Mouse (Mus musculus) testis, adult 2 months (tissue): Measurements from ENCODE around the gene Vsig10. TPM values are rescaled to one million over a fixed set of nuclear protein-coding genes. Genes with fewer than 3 reads are reported as not detected.
"Not testable (repeated sequence)": the region's sequence is repeated elsewhere in the genome, so short reads cannot be mapped to it uniquely, and the experiment has no call there.

ENCODE experiments used
- H3K27ac ChIP-seq: fragments of 200-500 bp; 2 replicates; pipeline ENCODE4 v1.5.1; 2012; ENCODE audit warnings: low read depth, low read length; ENCODE audit not compliant: control insufficient read depth, insufficient read depth
- H3K27me3 ChIP-seq: fragments of 200-500 bp; 2 replicates; pipeline ENCODE4 v1.6.1; 2012; ENCODE audit warnings: mild to moderate bottlenecking, low read length, moderate library complexity; ENCODE audit not compliant: control insufficient read depth, insufficient read depth
- H3K36me3 ChIP-seq: fragments of 200-500 bp; 2 replicates; pipeline ENCODE4 v1.6.1; 2012; ENCODE audit warnings: mild to moderate bottlenecking, low read length; ENCODE audit not compliant: control insufficient read depth, insufficient read depth
- H3K4me1 ChIP-seq: fragments of 200-500 bp; 2 replicates; pipeline ENCODE4 v1.6.1; 2012; ENCODE audit warnings: low read length; ENCODE audit not compliant: control insufficient read depth, insufficient read depth
- H3K4me3 ChIP-seq: fragments of 200-500 bp; 2 replicates; pipeline ENCODE4 v1.5.1; 2012; ENCODE audit warnings: low read depth, mild to moderate bottlenecking, low read length, moderate library complexity, mixed read lengths; ENCODE audit not compliant: control insufficient read depth
- CTCF ChIP-seq: fragments of 200-500 bp; IDR thresholded peaks from 2 replicates; pipeline ENCODE4 v1.5.1; 2012; ENCODE audit warnings: low read depth, mild to moderate bottlenecking, inconsistent platforms, low read length, moderate library complexity; ENCODE audit not compliant: control insufficient read depth, insufficient read depth, insufficient replicate concordance
- POLR2A ChIP-seq: fragments of 200-500 bp; IDR thresholded peaks from 2 replicates; pipeline ENCODE4 v1.6.1; 2012; ENCODE audit warnings: low read depth, mild to moderate bottlenecking, inconsistent platforms, low read length, moderate library complexity; ENCODE audit not compliant: control insufficient read depth
- polyA plus RNA-seq: library from polyadenylated mRNA; depleted of rRNA; stranded (reverse); fragments of >200 nt; gene quantifications from 2 replicates; pipeline ENCODE4 v1.2.3, GENCODE M21; 2012

Vsig10 gene
- polyA plus RNA-seq, 1 experiment: 16.6 TPM

DNA sequence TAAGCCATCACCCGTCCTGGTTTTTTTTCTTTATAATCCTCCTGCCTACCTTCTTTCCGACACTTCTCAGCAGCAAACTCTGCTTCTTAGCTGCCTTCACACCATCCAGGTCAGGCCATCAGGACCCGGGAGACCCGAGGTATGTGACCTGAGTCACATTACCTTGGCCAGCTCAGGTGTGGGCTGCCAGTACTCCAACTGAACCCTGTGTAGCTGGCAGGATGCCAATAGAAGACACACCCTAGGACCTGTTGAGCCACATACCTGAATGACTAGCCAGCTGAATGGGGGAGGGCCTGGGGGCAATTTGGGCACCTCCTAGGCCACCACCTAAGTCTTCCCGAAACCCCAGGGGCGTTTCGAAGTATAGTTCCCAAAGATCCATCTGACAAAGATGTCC, 11.6 kb downstream of the Vsig10 start:
- Histone ChIP-seq H3K36me3 (no peaks in the 10 kb centered on the region), H3K27ac (no peak overlapping the region), H3K4me1 (0 out of 2 replicates have a peak, but pooled peaks cover 2% of the 10 kb centered on the region), H3K27me3 (no peaks in the 10 kb centered on the region), H3K4me3 (no peak overlapping the region)
- TF ChIP-seq CTCF (no peak), POLR2A (no peak)

DNA sequence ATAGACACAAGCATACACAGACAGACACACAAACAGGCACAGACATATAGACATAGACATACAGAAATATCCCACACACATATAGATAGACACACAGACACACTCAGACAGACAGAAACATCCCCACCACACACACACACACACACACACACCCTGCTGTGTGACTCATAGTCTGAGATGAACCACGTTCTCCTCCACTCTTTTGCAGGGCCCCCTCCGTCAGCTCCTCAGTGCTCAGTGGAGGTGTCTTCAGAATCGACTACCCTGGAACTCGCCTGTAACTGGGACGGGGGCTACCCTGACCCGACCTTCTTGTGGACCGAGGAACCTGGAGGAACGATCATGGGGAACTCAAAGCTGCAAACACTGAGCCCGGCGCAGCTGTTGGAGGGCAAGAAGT, 19.1 kb downstream of the Vsig10 start:
- TF ChIP-seq CTCF (no peak), POLR2A (no peak)
- no peak overlapping the region for H3K27ac ChIP-seq
- no peak overlapping the region for H3K4me3 ChIP-seq
- no peaks in the 10 kb centered on the region for H3K36me3 ChIP-seq
- 0 out of 2 replicates have a peak, but pooled peaks cover 2% of the 10 kb centered on the region for H3K4me1 ChIP-seq
- no peaks in the 10 kb centered on the region for H3K27me3 ChIP-seq

DNA sequence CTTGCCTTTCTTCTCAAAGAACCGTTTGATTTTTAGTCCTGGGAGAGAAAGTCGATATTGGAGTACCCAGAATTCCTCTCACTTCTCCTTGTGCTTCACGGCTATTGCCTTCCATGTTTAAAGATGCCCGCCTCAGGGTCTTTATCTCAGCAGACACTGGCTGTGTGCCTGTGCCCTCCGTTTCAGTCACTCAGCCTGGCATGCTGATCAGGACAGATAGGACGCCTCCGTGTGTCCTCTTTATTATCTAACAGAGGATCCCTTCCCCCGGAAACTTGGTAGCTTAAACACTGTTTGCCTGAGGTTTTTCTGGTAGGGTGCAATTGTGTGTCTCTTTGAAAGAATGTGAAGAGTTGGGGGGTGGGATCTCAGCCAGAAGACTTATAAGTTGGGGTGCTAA, 19.6 kb downstream of the Vsig10 start:
- H3K27me3 ChIP-seq: no peaks in the 10 kb centered on the region
- 0 out of 2 replicates have a peak, but pooled peaks cover 2% of the 10 kb centered on the region for H3K4me1 ChIP-seq
- TF ChIP-seq POLR2A (no peak), CTCF (no peak)
- no peak overlapping the region for H3K27ac ChIP-seq
- no peaks in the 10 kb centered on the region for H3K36me3 ChIP-seq
- no peak overlapping the region for H3K4me3 ChIP-seq

DNA sequence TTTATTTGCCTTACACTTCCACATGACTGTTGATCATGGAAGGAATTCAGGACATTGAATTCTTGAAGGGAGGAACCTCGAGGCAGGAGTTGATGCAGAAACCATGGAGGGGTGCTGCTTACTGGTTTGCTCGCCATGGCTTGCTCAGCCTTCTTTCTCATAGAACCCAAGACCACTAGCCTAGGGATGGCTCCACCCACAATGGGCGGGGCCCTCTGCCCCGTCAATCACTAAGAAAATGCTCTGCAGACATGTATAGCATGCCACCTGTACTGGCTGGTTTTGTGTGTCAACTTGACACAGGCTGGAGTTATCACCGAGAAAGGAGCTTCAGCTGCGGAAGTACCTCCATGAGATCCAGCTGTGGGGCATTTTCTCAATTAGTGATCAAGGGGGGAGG, 21.2 kb downstream of the Vsig10 start:
- no peak for TF ChIP-seq CTCF
- no peak for TF ChIP-seq POLR2A
- no peaks in the 10 kb centered on the region for H3K36me3 ChIP-seq
- no peaks in the 10 kb centered on the region for H3K27me3 ChIP-seq
- H3K4me1 ChIP-seq: no peaks in the 10 kb centered on the region
- H3K4me3 ChIP-seq: no peak overlapping the region
- no peak overlapping the region for H3K27ac ChIP-seq

DNA sequence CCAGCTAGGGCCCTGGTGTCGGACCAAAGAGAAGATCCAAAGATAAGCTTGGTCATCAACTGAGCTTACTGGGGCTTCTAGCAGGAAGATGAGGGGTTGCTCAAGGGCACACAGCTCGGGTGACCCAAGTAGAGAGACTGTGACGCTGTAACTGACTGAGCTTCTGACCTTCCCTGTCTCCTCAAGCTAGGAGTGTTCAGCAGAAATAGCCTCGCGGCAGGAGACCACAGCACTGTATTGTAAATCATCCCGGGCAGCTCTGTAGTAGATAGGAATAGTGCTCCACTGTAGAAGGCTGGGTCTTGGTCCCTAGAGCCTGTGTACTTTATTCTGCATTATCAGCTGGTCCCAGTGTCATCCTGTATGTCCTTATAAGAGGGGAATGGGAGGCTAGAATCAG, 23.0 kb downstream of the Vsig10 start:
- Histone ChIP-seq H3K36me3 (no peaks in the 10 kb centered on the region), H3K4me1 (no peaks in the 10 kb centered on the region), H3K27me3 (no peaks in the 10 kb centered on the region), H3K27ac (no peak overlapping the region), H3K4me3 (no peak overlapping the region)
- TF ChIP-seq POLR2A (no peak), CTCF (no peak)

DNA sequence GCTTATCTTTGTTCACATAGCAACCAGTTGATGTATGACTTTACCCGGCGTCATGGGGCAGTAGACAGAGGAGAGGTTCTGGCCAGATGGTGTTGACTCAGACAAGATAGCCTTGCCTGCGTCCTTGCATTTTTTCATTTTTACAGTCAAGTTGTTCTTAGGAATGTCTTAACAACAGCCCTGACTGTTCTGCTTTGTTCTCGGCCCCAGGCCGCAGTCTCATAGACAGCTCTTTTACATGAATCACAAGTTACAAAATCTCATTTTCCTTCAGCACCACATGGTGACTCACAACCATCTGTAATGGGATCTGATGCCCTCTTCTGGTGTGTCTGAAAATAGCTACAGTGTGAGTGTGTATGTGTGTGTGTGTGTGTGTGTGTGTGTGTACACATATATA, 25.6 kb downstream of the Vsig10 start:
- not testable (repeated sequence) for H3K27ac ChIP-seq, H3K36me3 ChIP-seq, H3K27me3 ChIP-seq, H3K4me3 ChIP-seq, H3K4me1 ChIP-seq

DNA sequence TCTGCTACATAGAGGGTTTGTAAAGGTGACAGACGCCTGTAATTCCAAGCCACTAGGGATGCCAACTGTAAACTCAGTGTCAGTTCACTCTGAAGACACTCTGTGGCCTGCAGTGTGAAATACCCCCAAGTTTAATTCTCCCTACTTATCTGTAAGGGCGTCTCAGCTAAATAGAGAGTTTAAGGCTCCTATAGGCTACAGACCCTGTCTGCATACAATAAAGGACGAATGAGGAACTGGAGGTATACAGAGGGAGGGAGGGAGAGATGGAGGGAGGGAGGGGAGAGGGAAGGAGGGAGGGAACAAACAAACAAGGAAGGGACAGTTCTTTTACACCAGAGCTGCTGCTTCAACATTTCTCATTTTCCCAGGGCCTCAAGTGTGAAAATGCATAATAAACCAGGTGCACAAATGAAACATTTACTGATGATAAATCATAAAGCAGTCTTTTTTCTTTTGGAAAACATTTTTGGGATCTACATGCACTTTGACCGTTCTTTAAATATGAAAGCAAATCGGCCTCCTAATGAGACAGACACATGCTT, 26.6 kb downstream of the Vsig10 start:
- TF ChIP-seq CTCF (no peak), POLR2A (no peak)
- Histone ChIP-seq H3K4me1 (peaks cover 5% of the 10 kb centered on the region), H3K4me3 (no peak overlapping the region), H3K27ac (no peak overlapping the region), H3K36me3 (no peaks in the 10 kb centered on the region), H3K27me3 (no peaks in the 10 kb centered on the region)

DNA sequence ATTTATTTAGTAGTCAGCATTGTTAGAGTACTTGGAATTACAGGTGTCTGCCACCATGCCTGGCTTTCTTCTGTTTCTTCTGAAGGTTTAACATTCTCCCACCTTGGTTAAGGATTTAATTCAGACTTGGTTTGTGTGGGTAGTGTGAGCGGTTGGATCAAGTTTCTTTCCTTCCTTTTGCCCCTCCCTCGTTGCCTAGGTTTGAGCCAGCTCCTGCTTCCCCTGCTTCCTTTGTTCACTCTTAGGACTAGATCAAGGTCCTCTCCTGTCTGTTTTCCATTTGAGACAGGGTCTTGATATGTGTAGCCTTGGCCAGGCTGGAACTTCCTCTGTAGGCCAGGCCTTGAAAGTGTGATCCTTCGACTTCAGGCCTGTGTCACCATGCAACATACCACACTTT, 27.4 kb downstream of the Vsig10 start:
- Histone ChIP-seq H3K27ac (peak overlapping the region; percentile 36; the same call in 1 of the 2 replicates), H3K4me1 (peaks cover 5% of the 10 kb centered on the region), H3K4me3 (no peak overlapping the region), H3K27me3 (no peaks in the 10 kb centered on the region), H3K36me3 (no peaks in the 10 kb centered on the region)
- no peak for TF ChIP-seq CTCF
- TF ChIP-seq POLR2A: no peak
